Mouse (Mus musculus) hindbrain, embryonic 16.5 days (tissue): ENCODE measurements around the gene Setd1b. TPM values are rescaled to one million over a fixed set of nuclear protein-coding genes. Genes with fewer than 3 reads are reported as not detected.

Source experiments
- ATAC-seq: fragments of 200-750 bp; cut with Nextera tagmentation; 2 replicates; pipeline ENCODE4 v1.8.0; 2017; ENCODE audit warnings: moderate TSS enrichment, moderate library complexity
- H3K27ac ChIP-seq: fragments of 300-500 bp; sonication (generic); 2 replicates; pipeline ENCODE4 v1.5.1; 2014; ENCODE audit warnings: low read depth, mild to moderate bottlenecking, control low read depth, low read length, moderate library complexity
- H3K27me3 ChIP-seq: fragments of 300-500 bp; sonication (generic); replicated peaks from 2 replicates; pipeline ENCODE4 v1.6.1; 2014; ENCODE audit warnings: low read length; ENCODE audit not compliant: control insufficient read depth, insufficient read depth
- H3K36me3 ChIP-seq: fragments of 300-500 bp; sonication (generic); 2 replicates; pipeline ENCODE4 v1.6.1; 2014; ENCODE audit warnings: mild to moderate bottlenecking, low read length, moderate library complexity, mixed read lengths; ENCODE audit not compliant: control insufficient read depth, insufficient read depth
- H3K4me1 ChIP-seq: fragments of 300-500 bp; sonication (generic); 2 replicates; pipeline ENCODE4 v1.6.1; 2014; ENCODE audit warnings: low read depth, low read length; ENCODE audit not compliant: control insufficient read depth, insufficient read depth
- H3K4me2 ChIP-seq: fragments of 300-500 bp; sonication (generic); 2 replicates; pipeline ENCODE4 v1.6.1; 2014; ENCODE audit warnings: mild to moderate bottlenecking, low read length, control low read depth, moderate library complexity
- H3K4me3 ChIP-seq: fragments of 300-500 bp; sonication (generic); 2 replicates; pipeline ENCODE4 v1.5.1; 2014; ENCODE audit warnings: mild to moderate bottlenecking, low read length, control low read depth, moderate library complexity
- H3K9ac ChIP-seq: fragments of 300-500 bp; sonication (generic); 2 replicates; pipeline ENCODE4 v1.6.1; 2014; ENCODE audit warnings: low read depth, mild to moderate bottlenecking, control low read depth, low read length, moderate library complexity
- H3K9me3 ChIP-seq: fragments of 300-500 bp; sonication (generic); 2 replicates; pipeline ENCODE4 v1.6.1; 2014; ENCODE audit warnings: mild to moderate bottlenecking, low read length, moderate library complexity; ENCODE audit not compliant: control insufficient read depth
- WGBS: fragments of 180-500 bp; shearing (Covaris S2); extraction: QIAGEN DNeasy Blood & Tissue Kit; methylation state at CpG from one replicate; pipeline ENCODE4 v1.1.7; 2014; 5-methylcytosine and 5-hydroxymethylcytosine counted together
- polyA plus RNA-seq: library from polyadenylated mRNA; unstranded; fragments of >200 nt; fragmentation: Nextera tagmentation; extraction: Ambion mirVana; gene quantifications from 2 replicates; pipeline ENCODE4 v1.2.1, GENCODE M21; 2015

Setd1b gene
- polyA plus RNA-seq, 1 experiment from 2014 or later, result 9.5 TPM

- Histone ChIP-seq H3K27me3 (no peaks in the 10 kb centered on the region), H3K9ac (no peak overlapping the region), H3K4me3 (no peak overlapping the region), H3K4me1 (no peaks in the 10 kb centered on the region), H3K9me3 (no peaks in the 10 kb centered on the region), H3K4me2 (no peak overlapping the region), H3K36me3 (no peaks in the 10 kb centered on the region), H3K27ac (no peak overlapping the region)
- WGBS, result 87% methylated on average over 4 of the region's 4 CpGs
- no peak for ATAC-seq
These were observed 19.8 kb upstream of the Setd1b start for GRCm38 (mm10) chr5:123122181-123122580.

- H3K4me2 ChIP-seq, result no peak overlapping the region
- H3K4me1 ChIP-seq, result no peaks in the 10 kb centered on the region; the same call in 1 of the 2 replicates
- no peak overlapping the region for H3K27ac ChIP-seq
- ATAC-seq, result no peak
- no peak overlapping the region for H3K4me3 ChIP-seq
- H3K9me3 ChIP-seq, result no peaks in the 10 kb centered on the region
- no peaks in the 10 kb centered on the region for H3K27me3 ChIP-seq
- H3K36me3 ChIP-seq, result peaks cover 2% of the 10 kb centered on the region; the same call in 1 of the 2 replicates
- 86% methylated on average over 6 of the region's 6 CpGs for WGBS
- H3K9ac ChIP-seq, result no peak overlapping the region
These were observed 16.9 kb upstream of the Setd1b start for GRCm38 (mm10) chr5:123125105-123125504.

- no peaks in the 10 kb centered on the region for H3K9me3 ChIP-seq
- no peak overlapping the region for H3K9ac ChIP-seq
- H3K4me2 ChIP-seq, result no peak overlapping the region
- no peaks in the 10 kb centered on the region; the same call in 1 of the 2 replicates for H3K4me1 ChIP-seq
- H3K27me3 ChIP-seq, result no peaks in the 10 kb centered on the region
- WGBS, result 82% methylated on average over 15 of the region's 18 CpGs
- H3K36me3 ChIP-seq, result peaks cover 2% of the 10 kb centered on the region; the same call in 1 of the 2 replicates
- H3K27ac ChIP-seq, result no peak overlapping the region
- H3K4me3 ChIP-seq, result no peak overlapping the region
- ATAC-seq, result no peak
These were observed 16.2 kb upstream of the Setd1b start for GRCm38 (mm10) chr5:123125638-123126406.

- Histone ChIP-seq H3K27me3 (no peaks in the 10 kb centered on the region), H3K36me3 (peaks cover 2% of the 10 kb centered on the region; the same call in 1 of the 2 replicates), H3K4me1 (peaks cover 2% of the 10 kb centered on the region), H3K4me2 (no peak overlapping the region), H3K9me3 (no peaks in the 10 kb centered on the region), H3K27ac (no peak overlapping the region), H3K4me3 (no peak overlapping the region), H3K9ac (no peak overlapping the region)
- 78% methylated on average over 6 of the region's 6 CpGs for WGBS
- ATAC-seq, result no peak
These were observed 15.0 kb upstream of the Setd1b start for GRCm38 (mm10) chr5:123127031-123127430.

- Histone ChIP-seq H3K4me1 (peaks cover 16% of the 10 kb centered on the region), H3K27me3 (no peaks in the 10 kb centered on the region), H3K4me3 (no peak overlapping the region), H3K9me3 (no peaks in the 10 kb centered on the region), H3K4me2 (no peak overlapping the region), H3K9ac (no peak overlapping the region), H3K36me3 (peaks cover 2% of the 10 kb centered on the region; the same call in 1 of the 2 replicates), H3K27ac (no peak overlapping the region)
- WGBS, result 56% methylated on average over 10 of the region's 10 CpGs
- ATAC-seq, result no peak
These were observed 13.4 kb upstream of the Setd1b start for GRCm38 (mm10) chr5:123128426-123129169.

- H3K36me3 ChIP-seq, result peaks cover 2% of the 10 kb centered on the region; the same call in 1 of the 2 replicates
- no peaks in the 10 kb centered on the region for H3K27me3 ChIP-seq
- no peaks in the 10 kb centered on the region for H3K9me3 ChIP-seq
- no peak for ATAC-seq
- H3K4me2 ChIP-seq, result no peak overlapping the region
- WGBS, result 87% methylated on average over 10 of the region's 10 CpGs
- peaks cover 23% of the 10 kb centered on the region for H3K4me1 ChIP-seq
- no peak overlapping the region for H3K27ac ChIP-seq
- H3K9ac ChIP-seq, result no peak overlapping the region
- no peak overlapping the region for H3K4me3 ChIP-seq
These were observed 12.7 kb upstream of the Setd1b start for GRCm38 (mm10) chr5:123129170-123129757.

GRCm38 (mm10) chr5:123130030-123130813 lies 11.8 kb upstream of the Setd1b start:
- H3K9me3 ChIP-seq, result no peaks in the 10 kb centered on the region
- peaks cover 33% of the 10 kb centered on the region for H3K4me1 ChIP-seq
- no peak overlapping the region for H3K9ac ChIP-seq
- ATAC-seq, result no peak
- no peak overlapping the region for H3K27ac ChIP-seq
- peaks cover 2% of the 10 kb centered on the region; the same call in 1 of the 2 replicates for H3K36me3 ChIP-seq
- no peaks in the 10 kb centered on the region for H3K27me3 ChIP-seq
- H3K4me2 ChIP-seq, result no peak overlapping the region
- 83% methylated on average over 9 of the region's 9 CpGs for WGBS
- no peak overlapping the region for H3K4me3 ChIP-seq

GRCm38 (mm10) chr5:123130814-123131148 lies 11.2 kb upstream of the Setd1b start:
- no peak for ATAC-seq
- H3K9me3 ChIP-seq, result no peaks in the 10 kb centered on the region
- H3K36me3 ChIP-seq, result peaks cover 2% of the 10 kb centered on the region; the same call in 1 of the 2 replicates
- no peak overlapping the region for H3K9ac ChIP-seq
- H3K4me2 ChIP-seq, result no peak overlapping the region
- no peaks in the 10 kb centered on the region for H3K27me3 ChIP-seq
- H3K27ac ChIP-seq, result no peak overlapping the region
- 88% methylated on average over 5 of the region's 5 CpGs for WGBS
- H3K4me3 ChIP-seq, result no peak overlapping the region
- peaks cover 38% of the 10 kb centered on the region for H3K4me1 ChIP-seq
